Comparison of ENCODE assay signal across 28 mouse cellular contexts in the genomic region with DNA sequence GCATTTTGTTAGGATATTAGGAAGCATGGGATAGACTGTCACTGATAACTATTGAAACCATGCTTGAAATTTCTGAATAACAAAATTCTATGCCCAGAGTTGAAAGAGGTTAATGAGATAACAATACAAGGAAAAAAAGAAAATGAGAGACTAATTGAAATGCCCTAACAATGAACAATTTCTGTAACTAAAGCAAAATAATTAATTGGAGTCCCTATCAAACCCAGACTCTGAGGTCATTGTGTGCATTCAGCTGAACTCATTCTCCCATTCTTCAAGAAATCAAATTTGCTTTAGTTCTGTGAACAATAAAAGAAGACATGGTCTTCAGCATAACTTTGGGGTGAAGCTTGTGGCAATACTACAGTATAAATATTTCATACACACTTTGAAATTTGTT.
"Had no signal": no experiment of that assay in that cellular context is flagged by ENCODE, and none has a peak within 500 bp of the region (broad histone marks: within the 10 kb centered on the region; RNA-seq: fewer than 3 reads in every experiment).

No protein-coding gene starts in this region.

- H3K36me3 ChIP-seq: embryonic facial prominence, embryonic 10.5 days; embryonic facial prominence, embryonic 12.5 days; embryonic facial prominence, embryonic 13.5 days; embryonic facial prominence, embryonic 15.5 days; forebrain, embryonic 10.5 days; forebrain, embryonic 12.5 days; forebrain, embryonic 15.5 days had no signal

- DNase-seq: cerebellum, adult 8-10 months; cerebellum, adult 9-10 months; cerebellum, adult 9-11 months; cerebellum, postnatal 10 days; cerebellum, postnatal 14 days; cerebellum, postnatal 25 days; cerebellum, postnatal 36 days; embryo, embryonic 11 days; forebrain, postnatal 0 days; gastrocnemius, adult 2 months; gastrocnemius, postnatal 10 days; gastrocnemius, postnatal 14 days; gastrocnemius, postnatal 25 days; gastrocnemius, postnatal 36 days; heart, adult 11 months; heart, adult 18-20 months; heart, adult 2 months had no signal

- H3K4me3 ChIP-seq: embryonic facial prominence, embryonic 10.5 days; embryonic facial prominence, embryonic 12.5 days; embryonic facial prominence, embryonic 13.5 days; embryonic facial prominence, embryonic 15.5 days; erythroblast, embryonic 14.5 days; forebrain, embryonic 10.5 days; forebrain, embryonic 12.5 days; forebrain, embryonic 13.5 days; forebrain, embryonic 15.5 days; gastrocnemius, adult 2 months; heart, adult 2 months had no signal

- H3K27me3 ChIP-seq: embryonic facial prominence, embryonic 12.5 days; embryonic facial prominence, embryonic 13.5 days; embryonic facial prominence, embryonic 15.5 days; forebrain, embryonic 12.5 days; forebrain, embryonic 13.5 days; forebrain, embryonic 15.5 days had no signal

- H3K27ac ChIP-seq: embryonic facial prominence, embryonic 10.5 days; embryonic facial prominence, embryonic 12.5 days; embryonic facial prominence, embryonic 13.5 days; embryonic facial prominence, embryonic 15.5 days; forebrain, embryonic 10.5 days; forebrain, embryonic 12.5 days; forebrain, embryonic 13.5 days; forebrain, embryonic 15.5 days; gastrocnemius, adult 2 months; heart, adult 2 months had no signal

- H3K4me1 ChIP-seq: embryonic facial prominence, embryonic 10.5 days; embryonic facial prominence, embryonic 12.5 days; embryonic facial prominence, embryonic 13.5 days; embryonic facial prominence, embryonic 15.5 days; forebrain, embryonic 10.5 days; forebrain, embryonic 12.5 days; forebrain, embryonic 13.5 days; forebrain, embryonic 15.5 days had no signal

- H3K9me3 ChIP-seq: embryonic facial prominence, embryonic 10.5 days; embryonic facial prominence, embryonic 12.5 days; embryonic facial prominence, embryonic 13.5 days; embryonic facial prominence, embryonic 15.5 days; forebrain, embryonic 10.5 days; forebrain, embryonic 12.5 days; forebrain, embryonic 13.5 days; forebrain, embryonic 15.5 days had no signal

- H3K4me2 ChIP-seq: embryonic facial prominence, embryonic 12.5 days; embryonic facial prominence, embryonic 13.5 days; embryonic facial prominence, embryonic 15.5 days; forebrain, embryonic 12.5 days; forebrain, embryonic 13.5 days; forebrain, embryonic 15.5 days had no signal

- ATAC-seq: forebrain, embryonic 13.5 days; forebrain, embryonic 14.5 days; forebrain, embryonic 15.5 days; forebrain, embryonic 16.5 days; forebrain, postnatal 0 days had no signal

- H3K9ac ChIP-seq: embryonic facial prominence, embryonic 12.5 days; embryonic facial prominence, embryonic 13.5 days; embryonic facial prominence, embryonic 15.5 days; forebrain, embryonic 12.5 days; forebrain, embryonic 13.5 days; forebrain, embryonic 15.5 days; forebrain, postnatal 0 days had no signal
